Mouse (Mus musculus): Measurements from ENCODE around the gene Fam118a. TPM values are rescaled to one million over a fixed set of nuclear protein-coding genes. Genes with fewer than 3 reads are reported as not detected.

Fam118a gene
- polyA plus RNA-seq, 1 experiment from 2014 or later = 29.3 TPM

- Histone ChIP-seq H3K27ac (ENCODE audit: low read depth, low read length) (no peak overlapping the region; the same call in 1 of the 2 replicates), H3K9me3 (ENCODE audit: control insufficient read depth, low read length) (no peaks in the 10 kb centered on the region), H3K4me1 (ENCODE audit: control insufficient read depth, insufficient read depth, low read length) (peaks cover 6% of the 10 kb centered on the region), H3K4me2 (ENCODE audit: low read depth) (no peak overlapping the region), H3K9ac (ENCODE audit: low read length) (no peak overlapping the region), H3K27me3 (ENCODE audit: control insufficient read depth, insufficient read depth, low read length) (no peaks in the 10 kb centered on the region), H3K4me3 (ENCODE audit: low read depth, low read length) (no peak overlapping the region), H3K36me3 (ENCODE audit: control insufficient read depth, insufficient read depth, low read length) (no peaks in the 10 kb centered on the region)
- ATAC-seq (ENCODE audit: insufficient read depth, low FRiP score, low TSS enrichment) = no peak
- DNase-seq (ENCODE audit: low spot score) = no peak
- 44% methylated on average over 5 of the region's 5 CpGs for WGBS
Measured at GRCm38 (mm10) chr15:85043116-85043515, 14.4 kb downstream of the Fam118a start.

GRCm38 (mm10) chr15:85043761-85044160 is 15.0 kb downstream of the Fam118a start:
- H3K9ac ChIP-seq (ENCODE audit: low read length) = no peak overlapping the region
- H3K4me1 ChIP-seq (ENCODE audit: control insufficient read depth, insufficient read depth, low read length) = peaks cover 6% of the 10 kb centered on the region
- ATAC-seq (ENCODE audit: insufficient read depth, low FRiP score, low TSS enrichment) (no peak), DNase-seq (ENCODE audit: low spot score) (no peak)
- no peak overlapping the region for H3K27ac ChIP-seq (ENCODE audit: low read depth, low read length)
- 0 out of 2 replicates have a peak, but pooled peaks cover 3% of the 10 kb centered on the region for H3K36me3 ChIP-seq (ENCODE audit: control insufficient read depth, insufficient read depth, low read length)
- H3K4me2 ChIP-seq (ENCODE audit: low read depth) = no peak overlapping the region
- H3K27me3 ChIP-seq (ENCODE audit: control insufficient read depth, insufficient read depth, low read length) = no peaks in the 10 kb centered on the region
- H3K4me3 ChIP-seq (ENCODE audit: low read depth, low read length) = no peak overlapping the region
- 75% methylated on average over 5 of the region's 5 CpGs for WGBS
- no peaks in the 10 kb centered on the region for H3K9me3 ChIP-seq (ENCODE audit: control insufficient read depth, low read length)

DNA sequence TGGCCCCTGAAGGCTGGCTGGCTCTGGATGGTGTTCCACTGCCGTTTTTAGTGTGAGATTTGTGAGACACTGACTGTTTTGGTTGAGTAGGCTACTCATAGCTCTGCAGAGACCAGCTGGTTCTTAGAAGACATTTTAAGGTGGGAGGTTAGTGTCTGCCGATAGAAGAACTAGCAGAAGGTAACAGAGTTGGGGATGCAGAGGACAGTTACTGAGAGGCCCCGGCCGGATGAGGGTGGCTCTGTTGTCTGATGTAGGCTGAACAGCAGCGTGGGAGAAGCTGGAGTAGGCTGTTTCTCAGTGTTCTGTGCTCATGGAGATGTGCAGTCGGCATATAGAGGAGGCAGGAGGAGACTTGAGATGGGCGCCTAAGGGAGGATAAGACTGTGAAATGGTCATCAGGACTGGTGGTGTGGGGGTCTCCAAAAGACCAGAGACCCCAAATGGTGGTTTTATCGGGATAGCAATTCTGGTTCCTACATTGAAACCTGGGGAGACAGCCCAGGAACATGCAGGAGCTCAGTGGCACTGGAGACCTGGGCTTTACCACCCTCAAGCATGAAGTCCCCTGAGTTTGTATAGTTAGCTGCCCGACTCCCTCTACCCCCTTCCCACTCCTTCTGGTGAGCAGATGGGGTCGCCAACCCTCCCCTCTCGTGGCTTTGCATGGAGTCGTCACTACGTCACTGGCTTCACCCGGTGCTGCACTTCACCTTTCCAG is 17.6 kb downstream of the Fam118a start:
- H3K4me2 ChIP-seq (ENCODE audit: low read depth) = no peak overlapping the region
- H3K9me3 ChIP-seq (ENCODE audit: control insufficient read depth, low read length) = no peaks in the 10 kb centered on the region
- no peak overlapping the region for H3K27ac ChIP-seq (ENCODE audit: low read depth, low read length)
- peaks cover 6% of the 10 kb centered on the region for H3K4me1 ChIP-seq (ENCODE audit: control insufficient read depth, insufficient read depth, low read length)
- DNase-seq (ENCODE audit: low spot score) (no peak), ATAC-seq (ENCODE audit: insufficient read depth, low FRiP score, low TSS enrichment) (no peak)
- peaks cover 6% of the 10 kb centered on the region; the same call in 1 of the 2 replicates for H3K36me3 ChIP-seq (ENCODE audit: control insufficient read depth, insufficient read depth, low read length)
- 92% methylated on average over 14 of the region's 14 CpGs for WGBS
- H3K4me3 ChIP-seq (ENCODE audit: low read depth, low read length) = no peak overlapping the region
- H3K27me3 ChIP-seq (ENCODE audit: control insufficient read depth, insufficient read depth, low read length) = no peaks in the 10 kb centered on the region
- H3K9ac ChIP-seq (ENCODE audit: low read length) = no peak overlapping the region

- ATAC-seq (ENCODE audit: insufficient read depth, low FRiP score, low TSS enrichment) = no peak
- DNase-seq (ENCODE audit: low spot score) = no peak
- H3K4me2 ChIP-seq (ENCODE audit: low read depth) = no peak overlapping the region
- WGBS = 94% methylated on average over 4 of the region's 4 CpGs
- H3K27me3 ChIP-seq (ENCODE audit: control insufficient read depth, insufficient read depth, low read length) = no peaks in the 10 kb centered on the region
- no peak overlapping the region for H3K9ac ChIP-seq (ENCODE audit: low read length)
- peaks cover under 1% of the 10 kb centered on the region; the same call in 1 of the 2 replicates for H3K4me1 ChIP-seq (ENCODE audit: control insufficient read depth, insufficient read depth, low read length)
- no peak overlapping the region for H3K4me3 ChIP-seq (ENCODE audit: low read depth, low read length)
- peaks cover 8% of the 10 kb centered on the region for H3K36me3 ChIP-seq (ENCODE audit: control insufficient read depth, insufficient read depth, low read length)
- H3K27ac ChIP-seq (ENCODE audit: low read depth, low read length) = no peak overlapping the region
- H3K9me3 ChIP-seq (ENCODE audit: control insufficient read depth, low read length) = no peaks in the 10 kb centered on the region
Measured at GRCm38 (mm10) chr15:85047865-85048264, 19.1 kb downstream of the Fam118a start.

GRCm38 (mm10) chr15:85049758-85050157 is 21.0 kb downstream of the Fam118a start:
- Histone ChIP-seq H3K9me3 (ENCODE audit: control insufficient read depth, low read length) (no peaks in the 10 kb centered on the region), H3K4me3 (ENCODE audit: low read depth, low read length) (no peak overlapping the region), H3K27ac (ENCODE audit: low read depth, low read length) (no peak overlapping the region), H3K36me3 (ENCODE audit: control insufficient read depth, insufficient read depth, low read length) (peaks cover 8% of the 10 kb centered on the region), H3K9ac (ENCODE audit: low read length) (no peak overlapping the region), H3K4me2 (ENCODE audit: low read depth) (no peak overlapping the region), H3K27me3 (ENCODE audit: control insufficient read depth, insufficient read depth, low read length) (no peaks in the 10 kb centered on the region), H3K4me1 (ENCODE audit: control insufficient read depth, insufficient read depth, low read length) (no peaks in the 10 kb centered on the region)
- DNase-seq (ENCODE audit: low spot score) = no peak
- ATAC-seq (ENCODE audit: insufficient read depth, low FRiP score, low TSS enrichment) = no peak
- 92% methylated on average over 1 of the region's 1 CpGs for WGBS

DNA sequence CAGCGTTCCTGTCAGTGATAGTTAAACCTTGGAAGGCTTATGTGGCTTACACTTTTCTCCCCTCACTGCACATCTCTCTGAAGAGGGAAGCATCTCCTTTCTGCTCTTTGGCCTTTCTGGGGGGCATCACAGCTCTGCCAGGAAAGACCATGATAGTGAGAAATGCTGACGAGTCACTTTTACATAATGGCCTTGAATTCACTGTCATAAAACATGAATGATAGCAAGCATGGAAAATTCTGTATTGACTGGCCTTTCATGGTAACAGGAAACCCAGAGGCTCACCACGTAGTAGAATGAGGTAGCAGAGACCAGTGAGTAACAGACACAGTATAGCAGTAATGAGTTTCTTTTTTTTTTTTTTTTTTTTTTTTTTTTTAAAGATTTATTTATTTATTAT is 25.4 kb downstream of the Fam118a start:
- ATAC-seq (ENCODE audit: insufficient read depth, low FRiP score, low TSS enrichment) (no peak), DNase-seq (ENCODE audit: low spot score) (no peak)
- Histone ChIP-seq H3K36me3 (ENCODE audit: control insufficient read depth, insufficient read depth, low read length) (peaks cover 5% of the 10 kb centered on the region), H3K4me2 (ENCODE audit: low read depth) (no peak overlapping the region), H3K4me1 (ENCODE audit: control insufficient read depth, insufficient read depth, low read length) (no peaks in the 10 kb centered on the region), H3K27me3 (ENCODE audit: control insufficient read depth, insufficient read depth, low read length) (no peaks in the 10 kb centered on the region), H3K9me3 (ENCODE audit: control insufficient read depth, low read length) (no peaks in the 10 kb centered on the region), H3K27ac (ENCODE audit: low read depth, low read length) (no peak overlapping the region), H3K4me3 (ENCODE audit: low read depth, low read length) (no peak overlapping the region), H3K9ac (ENCODE audit: low read length) (no peak overlapping the region)
- 94% methylated on average over 3 of the region's 3 CpGs for WGBS

DNA sequence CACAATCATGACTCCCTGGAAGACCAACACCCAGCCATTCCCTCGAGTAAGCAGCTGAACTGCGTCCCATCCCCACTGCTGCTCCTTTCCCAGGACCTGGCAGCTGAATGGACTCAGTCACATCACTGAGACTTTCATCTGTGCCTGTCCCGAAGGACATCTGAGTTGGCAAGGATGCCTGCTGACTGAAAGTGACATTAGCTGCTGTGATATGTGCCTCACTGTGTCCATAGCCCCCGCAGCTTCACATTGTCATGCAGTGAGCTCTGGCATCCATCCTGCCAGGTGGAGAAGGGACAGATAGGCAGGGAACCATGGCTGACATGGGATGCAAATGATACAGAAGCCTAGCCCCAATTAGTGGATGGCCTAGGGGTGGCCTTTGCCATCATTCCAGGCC is 26.4 kb downstream of the Fam118a start:
- WGBS = 88% methylated on average over 4 of the region's 4 CpGs
- DNase-seq (ENCODE audit: low spot score) (no peak), ATAC-seq (ENCODE audit: insufficient read depth, low FRiP score, low TSS enrichment) (no peak)
- Histone ChIP-seq H3K27me3 (ENCODE audit: control insufficient read depth, insufficient read depth, low read length) (no peaks in the 10 kb centered on the region), H3K9ac (ENCODE audit: low read length) (no peak overlapping the region), H3K9me3 (ENCODE audit: control insufficient read depth, low read length) (no peaks in the 10 kb centered on the region), H3K36me3 (ENCODE audit: control insufficient read depth, insufficient read depth, low read length) (peaks cover 5% of the 10 kb centered on the region), H3K4me2 (ENCODE audit: low read depth) (no peak overlapping the region), H3K4me3 (ENCODE audit: low read depth, low read length) (no peak overlapping the region), H3K4me1 (ENCODE audit: control insufficient read depth, insufficient read depth, low read length) (no peaks in the 10 kb centered on the region), H3K27ac (ENCODE audit: low read depth, low read length) (no peak overlapping the region)

DNA sequence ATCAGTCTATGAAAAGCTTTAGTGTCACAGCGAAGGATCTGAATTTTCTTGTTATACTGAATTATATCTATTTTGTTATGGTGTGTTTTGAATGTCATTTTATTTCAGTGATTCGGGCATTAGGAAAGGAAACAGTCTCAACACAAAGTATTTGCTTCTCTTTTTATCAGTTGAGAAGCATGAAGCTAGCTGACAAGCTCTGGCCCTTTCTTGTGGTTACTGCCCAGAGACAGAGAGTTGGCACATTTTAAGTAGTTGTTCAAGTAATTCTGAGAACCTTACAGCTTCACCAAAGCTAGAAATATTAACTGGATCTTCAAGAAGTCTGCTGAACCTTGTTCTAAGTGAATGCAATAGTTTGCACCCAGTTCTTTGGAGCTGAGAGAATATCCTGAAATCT is 34.7 kb downstream of the Fam118a start:
- Histone ChIP-seq H3K27ac (ENCODE audit: low read depth, low read length) (no peak overlapping the region), H3K9me3 (ENCODE audit: control insufficient read depth, low read length) (no peaks in the 10 kb centered on the region), H3K36me3 (ENCODE audit: control insufficient read depth, insufficient read depth, low read length) (0 out of 2 replicates have a peak, but pooled peaks cover 2% of the 10 kb centered on the region), H3K27me3 (ENCODE audit: control insufficient read depth, insufficient read depth, low read length) (no peaks in the 10 kb centered on the region), H3K4me1 (ENCODE audit: control insufficient read depth, insufficient read depth, low read length) (no peaks in the 10 kb centered on the region), H3K9ac (ENCODE audit: low read length) (no peak overlapping the region), H3K4me2 (ENCODE audit: low read depth) (no peak overlapping the region), H3K4me3 (ENCODE audit: low read depth, low read length) (no peak overlapping the region)
- no peak for DNase-seq (ENCODE audit: low spot score)
- WGBS = 91% methylated on average over 2 of the region's 2 CpGs
- no peak for ATAC-seq (ENCODE audit: insufficient read depth, low FRiP score, low TSS enrichment)

DNA sequence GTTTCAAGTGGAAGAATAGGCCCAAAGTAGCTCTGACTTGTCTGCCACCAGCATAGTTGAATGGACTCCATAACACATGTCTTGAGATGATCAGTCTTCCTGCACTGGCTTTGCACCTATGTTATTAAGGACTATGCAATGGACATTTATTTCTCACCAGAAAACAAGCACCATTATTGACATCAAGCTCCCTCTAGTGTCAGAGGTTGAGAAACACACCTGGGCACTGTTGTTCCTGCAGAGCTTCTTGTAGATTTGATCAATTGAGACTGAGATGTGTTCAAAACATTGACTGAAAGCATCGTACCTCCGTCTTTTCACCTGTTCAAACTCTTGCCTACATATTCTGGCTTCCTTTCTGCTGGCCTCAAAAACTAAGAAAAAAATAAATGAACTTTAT is 41.8 kb downstream of the Fam118a start:
- no peak overlapping the region for H3K4me2 ChIP-seq (ENCODE audit: low read depth)
- H3K9me3 ChIP-seq (ENCODE audit: control insufficient read depth, low read length) = no peaks in the 10 kb centered on the region
- 47% methylated on average over 2 of the region's 2 CpGs for WGBS
- H3K4me1 ChIP-seq (ENCODE audit: control insufficient read depth, insufficient read depth, low read length) = no peaks in the 10 kb centered on the region
- no peak overlapping the region for H3K4me3 ChIP-seq (ENCODE audit: low read depth, low read length)
- no peaks in the 10 kb centered on the region for H3K36me3 ChIP-seq (ENCODE audit: control insufficient read depth, insufficient read depth, low read length)
- no peak overlapping the region for H3K9ac ChIP-seq (ENCODE audit: low read length)
- ATAC-seq (ENCODE audit: insufficient read depth, low FRiP score, low TSS enrichment) (no peak), DNase-seq (ENCODE audit: low spot score) (peak; percentile 44)
- H3K27ac ChIP-seq (ENCODE audit: low read depth, low read length) = no peak overlapping the region
- no peaks in the 10 kb centered on the region for H3K27me3 ChIP-seq (ENCODE audit: control insufficient read depth, insufficient read depth, low read length)
